Mouse (Mus musculus) embryonic facial prominence, embryonic 14.5 days (tissue): ENCODE results near the gene Nfkbil1. TPM values are rescaled to one million over a fixed set of nuclear protein-coding genes. Genes with fewer than 3 reads are reported as not detected.

Experiments used
- ATAC-seq: fragments of 200-750 bp; cut with Nextera tagmentation; 2 replicates; pipeline ENCODE4 v1.8.0; 2017; ENCODE audit warnings: low read depth, moderate number of reproducible peaks, moderate TSS enrichment
- DNase-seq: peaks from one replicate; pipeline ENCODE4 v3.0.0-alpha.2; 2015; ENCODE audit warnings: low spot score
- H3K27ac ChIP-seq: fragments of 300-500 bp; sonication (generic); replicated peaks from 2 replicates; pipeline ENCODE4 v1.5.1; 2014; ENCODE audit warnings: low read depth, mild to moderate bottlenecking, low read length, moderate library complexity
- H3K27me3 ChIP-seq: fragments of 300-500 bp; sonication (generic); replicated peaks from 2 replicates; pipeline ENCODE4 v1.6.1; 2014; ENCODE audit warnings: low read length; ENCODE audit not compliant: control insufficient read depth, insufficient read depth
- H3K36me3 ChIP-seq: fragments of 300-500 bp; sonication (generic); 2 replicates; pipeline ENCODE4 v1.6.1; 2014; ENCODE audit warnings: low read length, mixed read lengths; ENCODE audit not compliant: control insufficient read depth, insufficient read depth
- H3K4me1 ChIP-seq: fragments of 300-500 bp; sonication (generic); 2 replicates; pipeline ENCODE4 v1.6.1; 2014; ENCODE audit warnings: antibody characterized with exemption, low read length; ENCODE audit not compliant: control insufficient read depth, insufficient read depth
- H3K4me2 ChIP-seq: fragments of 300-500 bp; sonication (generic); 2 replicates; pipeline ENCODE4 v1.6.1; 2014; ENCODE audit warnings: low read depth, mild to moderate bottlenecking, low read length, moderate library complexity, mixed read lengths
- H3K4me3 ChIP-seq: fragments of 300-500 bp; sonication (generic); 2 replicates; pipeline ENCODE4 v1.5.1; 2014; ENCODE audit warnings: low read depth, mild to moderate bottlenecking, low read length
- H3K9ac ChIP-seq: fragments of 300-500 bp; sonication (generic); 2 replicates; pipeline ENCODE4 v1.6.1; 2014; ENCODE audit warnings: low read depth, mild to moderate bottlenecking, low read length, moderate library complexity, mixed read lengths
- H3K9me3 ChIP-seq: fragments of 300-500 bp; sonication (generic); 2 replicates; pipeline ENCODE4 v1.6.1; 2016; ENCODE audit warnings: low read length; ENCODE audit not compliant: control insufficient read depth
- WGBS: fragments of 180-500 bp; shearing (Covaris S2); extraction: QIAGEN DNeasy Blood & Tissue Kit; methylation state at CpG from one replicate; pipeline ENCODE4 v1.1.7; 2014; 5-methylcytosine and 5-hydroxymethylcytosine counted together
- polyA plus RNA-seq: library from polyadenylated mRNA; unstranded; fragments of >200 nt; fragmentation: Nextera tagmentation; extraction: Ambion mirVana; gene quantifications from 2 replicates; pipeline ENCODE4 v1.2.1, GENCODE M21; 2014

The Nfkbil1 gene
- polyA plus RNA-seq, 1 experiment from 2014 or later, result 3.3 TPM

GRCm38 (mm10) chr17:35257378-35257777 lies 21.8 kb upstream of the Nfkbil1 start:
- H3K9me3 ChIP-seq, result no peaks in the 10 kb centered on the region
- DNase-seq (no peak), ATAC-seq (no peak)
- H3K36me3 ChIP-seq, result peaks cover 20% of the 10 kb centered on the region
- no peak overlapping the region for H3K9ac ChIP-seq
- no peak overlapping the region for H3K27ac ChIP-seq
- H3K4me3 ChIP-seq, result no peak overlapping the region
- WGBS, result 80% methylated on average over 1 of the region's 1 CpGs
- no peaks in the 10 kb centered on the region for H3K4me1 ChIP-seq
- peaks cover 10% of the 10 kb centered on the region for H3K27me3 ChIP-seq
- H3K4me2 ChIP-seq, result no peak overlapping the region

GRCm38 (mm10) chr17:35255704-35256103 lies 20.1 kb upstream of the Nfkbil1 start:
- Histone ChIP-seq H3K4me1 (no peaks in the 10 kb centered on the region), H3K36me3 (peaks cover 35% of the 10 kb centered on the region), H3K9ac (no peak overlapping the region), H3K9me3 (no peaks in the 10 kb centered on the region), H3K4me2 (no peak overlapping the region), H3K4me3 (no peak overlapping the region), H3K27ac (no peak overlapping the region), H3K27me3 (no peaks in the 10 kb centered on the region; the same call in none of the 2 replicates)
- ATAC-seq (no peak), DNase-seq (no peak)
- 52% methylated on average over 4 of the region's 4 CpGs for WGBS

GRCm38 (mm10) chr17:35255301-35255700 lies 19.7 kb upstream of the Nfkbil1 start:
- no peak for DNase-seq
- H3K27me3 ChIP-seq, result no peaks in the 10 kb centered on the region; the same call in none of the 2 replicates
- no peak overlapping the region for H3K9ac ChIP-seq
- no peaks in the 10 kb centered on the region for H3K4me1 ChIP-seq
- no peak overlapping the region for H3K4me2 ChIP-seq
- no peak overlapping the region for H3K4me3 ChIP-seq
- no peaks in the 10 kb centered on the region for H3K9me3 ChIP-seq
- H3K36me3 ChIP-seq, result peaks cover 39% of the 10 kb centered on the region
- H3K27ac ChIP-seq, result no peak overlapping the region
- 65% methylated on average over 3 of the region's 3 CpGs for WGBS
- ATAC-seq, result no peak

- WGBS, result 62% methylated on average over 11 of the region's 11 CpGs
- H3K4me1 ChIP-seq, result no peaks in the 10 kb centered on the region
- H3K9me3 ChIP-seq, result no peaks in the 10 kb centered on the region
- H3K4me3 ChIP-seq, result no peak overlapping the region
- no peak overlapping the region for H3K4me2 ChIP-seq
- DNase-seq (no peak), ATAC-seq (peak; percentile 38)
- peaks cover 48% of the 10 kb centered on the region for H3K36me3 ChIP-seq
- no peak overlapping the region for H3K27ac ChIP-seq
- no peak overlapping the region for H3K9ac ChIP-seq
- no peaks in the 10 kb centered on the region; the same call in 1 of the 2 replicates for H3K27me3 ChIP-seq
These were observed 18.9 kb upstream of the Nfkbil1 start for GRCm38 (mm10) chr17:35254241-35255098.

GRCm38 (mm10) chr17:35253293-35254093 lies 17.9 kb upstream of the Nfkbil1 start:
- ATAC-seq, result peak; percentile 8; the same call in 1 of the 2 replicates
- 84% methylated on average over 31 of the region's 32 CpGs for WGBS
- Histone ChIP-seq H3K4me1 (no peaks in the 10 kb centered on the region), H3K4me2 (no peak overlapping the region), H3K27me3 (no peaks in the 10 kb centered on the region), H3K9me3 (no peaks in the 10 kb centered on the region), H3K9ac (no peak overlapping the region), H3K4me3 (no peak overlapping the region), H3K36me3 (peaks cover 57% of the 10 kb centered on the region), H3K27ac (no peak overlapping the region)
- DNase-seq, result no peak

- Histone ChIP-seq H3K36me3 (peaks cover 65% of the 10 kb centered on the region), H3K4me1 (no peaks in the 10 kb centered on the region), H3K9ac (no peak overlapping the region), H3K9me3 (no peaks in the 10 kb centered on the region), H3K4me2 (no peak overlapping the region), H3K27ac (no peak overlapping the region), H3K27me3 (no peaks in the 10 kb centered on the region), H3K4me3 (no peak overlapping the region)
- DNase-seq, result no peak
- no peak for ATAC-seq
- 80% methylated on average over 18 of the region's 18 CpGs for WGBS
These were observed 17.2 kb upstream of the Nfkbil1 start for GRCm38 (mm10) chr17:35252619-35253292.

GRCm38 (mm10) chr17:35251981-35252380 lies 16.4 kb upstream of the Nfkbil1 start:
- DNase-seq, result no peak
- H3K4me2 ChIP-seq, result no peak overlapping the region
- H3K9me3 ChIP-seq, result no peaks in the 10 kb centered on the region
- H3K36me3 ChIP-seq, result peaks cover 73% of the 10 kb centered on the region
- H3K4me1 ChIP-seq, result no peaks in the 10 kb centered on the region
- H3K27ac ChIP-seq, result no peak overlapping the region
- no peak overlapping the region for H3K4me3 ChIP-seq
- H3K27me3 ChIP-seq, result no peaks in the 10 kb centered on the region
- ATAC-seq, result no peak
- no peak overlapping the region for H3K9ac ChIP-seq
- WGBS, result 69% methylated on average over 5 of the region's 5 CpGs

GRCm38 (mm10) chr17:35251162-35251719 lies 15.6 kb upstream of the Nfkbil1 start:
- DNase-seq (no peak), ATAC-seq (no peak)
- Histone ChIP-seq H3K4me1 (no peaks in the 10 kb centered on the region), H3K36me3 (peaks cover 80% of the 10 kb centered on the region), H3K9ac (no peak overlapping the region), H3K27me3 (no peaks in the 10 kb centered on the region), H3K4me3 (no peak overlapping the region), H3K9me3 (no peaks in the 10 kb centered on the region), H3K4me2 (no peak overlapping the region), H3K27ac (no peak overlapping the region)
- 84% methylated on average over 15 of the region's 15 CpGs for WGBS
